Comparison of ENCODE assay signal across 17 mouse cellular contexts in the genomic region with DNA sequence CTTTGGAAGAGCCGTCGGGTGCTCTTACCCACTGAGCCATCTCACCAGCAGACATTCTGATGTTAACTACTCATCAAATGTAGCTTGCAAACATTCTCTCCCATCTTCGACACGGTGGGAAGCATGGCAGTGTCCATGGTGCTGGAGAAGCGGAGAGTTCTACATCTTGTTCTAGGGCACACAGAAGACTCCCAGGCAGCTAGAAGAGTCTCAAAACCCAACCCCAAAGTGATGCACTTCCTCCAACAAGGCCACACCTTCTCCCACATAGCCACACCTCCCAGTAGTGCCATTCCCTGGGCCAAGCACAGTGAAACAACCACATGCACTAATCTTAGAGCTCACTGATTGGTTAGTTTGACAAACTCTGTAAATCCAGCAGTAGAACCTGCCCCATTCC. TPM values are rescaled to one million over a fixed set of nuclear protein-coding genes. Genes with fewer than 3 reads are reported as not detected.
DNase-seq lines count a peak whose midpoint lies in the region; ATAC-seq lines count a peak whose summit lies in the region.
"Had no signal": no experiment of that assay in that cellular context is flagged by ENCODE, and none has a peak within 500 bp of the region (broad histone marks: within the 10 kb centered on the region; RNA-seq: fewer than 3 reads in every experiment).

No protein-coding gene starts in this region.

- no peak overlapping the region for H3K9ac ChIP-seq in hindbrain, embryonic 16.5 days (ENCODE audit: low read depth, low read length)
- H3K9ac ChIP-seq: embryonic facial prominence, embryonic 13.5 days; forebrain, embryonic 13.5 days; kidney, embryonic 15.5 days had no signal

- no peak overlapping the region for H3K27ac ChIP-seq in hindbrain, embryonic 16.5 days (ENCODE audit: low read depth, low read length)
- H3K27ac ChIP-seq: embryonic facial prominence, embryonic 13.5 days; forebrain, embryonic 13.5 days; hindbrain, postnatal 0 days; kidney, embryonic 15.5 days; liver, embryonic 15.5 days; macrophage had no signal

- H3K36me3 ChIP-seq in splenic B cell, adult 2 months (ENCODE audit: control insufficient read depth, insufficient read depth, low read length, poor library complexity, severe bottlenecking): 0 out of 2 replicates have a peak, but pooled peaks cover 3% of the 10 kb centered on the region
- H3K36me3 ChIP-seq in hindbrain, embryonic 16.5 days (ENCODE audit: control insufficient read depth, insufficient read depth, low read length): peaks cover 7% of the 10 kb centered on the region; the same call in 1 of the 2 replicates

- H3K4me2 ChIP-seq in hindbrain, embryonic 16.5 days (ENCODE audit: low read length): no peak overlapping the region

- no peak overlapping the region for H3K4me3 ChIP-seq in hindbrain, embryonic 16.5 days (ENCODE audit: low read length)
- H3K4me3 ChIP-seq: embryonic facial prominence, embryonic 13.5 days had no signal

- WGBS in hindbrain, embryonic 16.5 days: 64% methylated on average over 5 of the region's 5 CpGs

- no peaks in the 10 kb centered on the region for H3K27me3 ChIP-seq in splenic B cell, adult 2 months (ENCODE audit: control insufficient read depth, insufficient read depth, low read length, poor library complexity, severe bottlenecking)
- no peaks in the 10 kb centered on the region for H3K27me3 ChIP-seq in hindbrain, embryonic 16.5 days (replicated peaks; ENCODE audit: control insufficient read depth, insufficient read depth, low read length)
- H3K27me3 ChIP-seq: embryonic facial prominence, embryonic 13.5 days; forebrain, embryonic 13.5 days; kidney, embryonic 15.5 days had no signal

- peak; percentile 77 for DNase-seq in heart, adult 11 months
- DNase-seq in heart, adult 8-10 months (ENCODE audit: low spot score): no peak
- peak; percentile 83 for DNase-seq in ES-CJ7 (ENCODE audit: low read depth, low spot score)
- DNase-seq in induced T-regulatory cell, adult 2 months (ENCODE audit: low read depth): peak; percentile 57
- peak; percentile 60 for DNase-seq in splenic B cell, adult 2 months (ENCODE audit: low read depth, low spot score)
- DNase-seq in Muller cell, postnatal 12 days (ENCODE audit: inconsistent ontology term): no peak
- DNase-seq in kidney, postnatal 4 days: no peak
- DNase-seq: adrenal gland, postnatal 36 days; cerebellum, postnatal 36 days; right cerebral cortex, postnatal 14 days had no signal

- H3K9me3 ChIP-seq in hindbrain, embryonic 16.5 days (ENCODE audit: control insufficient read depth, low read length): no peaks in the 10 kb centered on the region
- H3K9me3 ChIP-seq: embryonic facial prominence, embryonic 13.5 days; forebrain, embryonic 13.5 days; kidney, embryonic 15.5 days; liver, embryonic 15.5 days had no signal

- no peak for ATAC-seq in hindbrain, embryonic 16.5 days

- peaks cover 10% of the 10 kb centered on the region for H3K4me1 ChIP-seq in hindbrain, embryonic 16.5 days (ENCODE audit: control insufficient read depth, insufficient read depth, low read depth, low read length)

RNA-seq across cellular contexts. Expression of a gene that starts 1.5 kb away (rescaled TPM):
- 10 to 100 TPM; 19.9 to 23.0 (median 21.4) TPM for total RNA-seq in heart, adult 8-10 months (2022)
- 38.8 and 42.0 TPM in 2 replicates for polyA plus RNA-seq in hindbrain, embryonic 16.5 days (2015; fragmentation: Nextera tagmentation; extraction: Ambion mirVana)

RNA-seq across cellular contexts. Expression of a gene that starts 53.7 kb away (rescaled TPM):
- 1 to 10 TPM; 2.4 to 3.6 (median 2.5) TPM for total RNA-seq in heart, adult 8-10 months (2022)
- polyA plus RNA-seq in hindbrain, embryonic 16.5 days (2015; fragmentation: Nextera tagmentation; extraction: Ambion mirVana): 0.57 and 0.90 TPM in 2 replicates
- polyA plus RNA-seq: macrophage had no signal

Comparison
In these comparisons a context has a peak if more than half of its experiments do, and no peak if none do; other contexts are left out.
1. DNase-seq: peak in heart, adult 11 months (single experiment), ES-CJ7 (single experiment), induced T-regulatory cell, adult 2 months (single experiment) and splenic B cell, adult 2 months (single experiment); none in heart, adult 8-10 months (single experiment), Muller cell, postnatal 12 days (single experiment) and kidney, postnatal 4 days (0 of 2).